Mouse (Mus musculus): ENCODE data around the gene Stx12.

Gene Stx12

GRCm38 (mm10) chr4:132871116-132871515 lies 13.2 kb downstream of the Stx12 start:
- ATAC-seq (ENCODE audit: insufficient number of reproducible peaks, low FRiP score, low TSS enrichment) = no peak

GRCm38 (mm10) chr4:132864856-132865255 lies 19.5 kb downstream of the Stx12 start:
- ATAC-seq (ENCODE audit: insufficient number of reproducible peaks, low FRiP score, low TSS enrichment) = no peak

DNA sequence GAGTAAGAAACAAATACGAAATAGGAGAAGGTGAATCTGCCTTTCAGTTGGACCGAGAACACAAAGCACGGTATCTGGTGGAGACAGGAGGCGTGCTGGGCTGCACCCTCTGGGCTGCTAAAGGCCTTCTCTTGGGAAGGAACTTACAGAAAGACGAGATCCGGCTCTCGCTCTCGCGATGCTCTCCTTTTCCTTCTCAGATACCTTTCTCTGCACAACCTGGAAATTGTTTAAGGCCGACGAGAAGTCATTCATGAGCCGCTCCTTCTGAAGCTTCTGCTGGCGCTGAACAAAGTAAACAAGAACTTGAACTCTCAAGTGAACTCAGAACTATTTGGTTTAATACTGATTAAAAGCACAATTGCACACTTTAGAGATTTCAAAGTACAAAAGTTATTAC lies 21.3 kb downstream of the Stx12 start:
- no peak for ATAC-seq (ENCODE audit: insufficient number of reproducible peaks, low FRiP score, low TSS enrichment)

DNA sequence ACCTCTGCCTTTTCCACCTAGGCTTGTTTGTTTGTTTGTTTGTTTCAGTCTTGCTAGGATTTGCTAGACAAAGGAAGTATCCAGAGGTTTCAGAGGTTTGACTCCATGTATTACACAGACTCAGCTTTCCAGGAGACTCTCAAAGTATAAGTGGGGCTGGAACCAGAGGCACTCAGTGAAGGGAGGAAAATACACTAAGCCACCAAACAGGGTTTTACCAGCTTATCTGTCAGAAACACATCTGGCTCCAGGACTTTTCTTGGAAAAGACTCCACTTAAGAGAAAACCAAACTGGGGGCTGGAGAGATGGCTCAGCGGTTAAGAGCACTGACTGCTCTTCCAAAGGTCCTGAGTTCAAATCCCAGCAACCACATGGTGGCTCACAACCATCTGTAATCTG lies 23.4 kb downstream of the Stx12 start:
- ATAC-seq (ENCODE audit: insufficient number of reproducible peaks, low FRiP score, low TSS enrichment) = no peak

DNA sequence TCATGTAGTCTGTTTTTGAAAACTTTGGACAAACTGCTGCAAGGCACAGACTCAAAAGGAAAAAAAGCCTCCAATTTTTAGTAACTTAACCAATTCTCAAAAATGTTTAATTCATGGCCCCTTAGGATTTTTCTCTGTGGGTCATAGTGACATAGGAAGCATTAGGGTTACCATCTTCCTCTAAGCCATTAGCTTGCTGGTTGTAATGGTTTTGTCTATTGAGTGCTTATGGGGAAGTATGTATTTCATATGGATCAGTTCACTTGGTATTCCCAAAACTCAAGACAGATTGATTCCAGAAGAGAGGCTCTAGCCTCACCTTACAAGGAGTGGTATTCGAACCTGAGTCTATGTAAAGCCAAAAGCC lies 40.6 kb downstream of the Stx12 start:
- no peak for ATAC-seq (ENCODE audit: insufficient number of reproducible peaks, low FRiP score, low TSS enrichment)

DNA sequence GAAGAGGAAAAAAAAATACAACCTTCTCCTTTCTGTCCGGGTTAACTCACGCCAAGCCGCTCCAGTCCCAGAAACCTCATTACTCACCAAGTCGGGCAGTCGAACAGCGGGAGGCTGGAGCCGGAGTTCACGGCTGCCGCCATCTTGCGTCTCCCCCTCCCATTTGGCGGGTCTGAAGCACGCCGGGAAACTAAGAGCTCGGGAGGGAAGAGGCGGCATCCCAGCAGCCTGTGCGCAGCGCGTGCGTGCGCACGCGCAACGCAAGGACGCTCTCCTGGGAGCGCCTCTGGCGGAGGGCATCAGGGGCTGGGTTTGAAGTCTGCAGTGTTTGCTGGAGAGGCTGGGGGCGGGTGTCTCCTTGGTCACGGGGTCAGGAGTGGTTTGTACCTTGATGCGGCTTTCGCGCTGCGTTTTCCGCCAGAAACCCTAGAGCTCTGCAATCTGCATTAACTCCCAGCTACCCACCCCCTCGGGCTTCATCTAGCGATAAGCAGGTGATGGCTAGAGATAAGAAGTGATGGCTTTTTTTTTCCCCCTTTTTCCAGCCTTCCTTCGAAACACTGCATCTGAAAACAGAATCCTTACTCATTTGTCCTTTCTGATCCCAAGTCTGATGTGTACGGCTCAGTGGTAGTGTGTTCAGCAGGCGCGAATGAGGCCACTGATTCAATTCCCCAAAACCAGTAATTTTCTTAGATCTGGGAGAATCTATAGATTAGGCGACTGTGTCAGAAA lies 41.2 kb downstream of the Stx12 start, which contains the start of gene Ppp1r8:
TSS of gene Ppp1r8 (minus strand) at position 200 of the 735 bp plus-strand sequence.
- peak; percentile 98 for ATAC-seq (ENCODE audit: insufficient number of reproducible peaks, low FRiP score, low TSS enrichment)

GRCm38 (mm10) chr4:132842281-132842906 lies 41.9 kb downstream of the Stx12 start:
- peak; percentile 45; the same call in 1 of the 2 replicates for ATAC-seq (ENCODE audit: insufficient number of reproducible peaks, low FRiP score, low TSS enrichment)

GRCm38 (mm10) chr4:132841493-132841892 lies 42.8 kb downstream of the Stx12 start:
- no peak for ATAC-seq (ENCODE audit: insufficient number of reproducible peaks, low FRiP score, low TSS enrichment)

DNA sequence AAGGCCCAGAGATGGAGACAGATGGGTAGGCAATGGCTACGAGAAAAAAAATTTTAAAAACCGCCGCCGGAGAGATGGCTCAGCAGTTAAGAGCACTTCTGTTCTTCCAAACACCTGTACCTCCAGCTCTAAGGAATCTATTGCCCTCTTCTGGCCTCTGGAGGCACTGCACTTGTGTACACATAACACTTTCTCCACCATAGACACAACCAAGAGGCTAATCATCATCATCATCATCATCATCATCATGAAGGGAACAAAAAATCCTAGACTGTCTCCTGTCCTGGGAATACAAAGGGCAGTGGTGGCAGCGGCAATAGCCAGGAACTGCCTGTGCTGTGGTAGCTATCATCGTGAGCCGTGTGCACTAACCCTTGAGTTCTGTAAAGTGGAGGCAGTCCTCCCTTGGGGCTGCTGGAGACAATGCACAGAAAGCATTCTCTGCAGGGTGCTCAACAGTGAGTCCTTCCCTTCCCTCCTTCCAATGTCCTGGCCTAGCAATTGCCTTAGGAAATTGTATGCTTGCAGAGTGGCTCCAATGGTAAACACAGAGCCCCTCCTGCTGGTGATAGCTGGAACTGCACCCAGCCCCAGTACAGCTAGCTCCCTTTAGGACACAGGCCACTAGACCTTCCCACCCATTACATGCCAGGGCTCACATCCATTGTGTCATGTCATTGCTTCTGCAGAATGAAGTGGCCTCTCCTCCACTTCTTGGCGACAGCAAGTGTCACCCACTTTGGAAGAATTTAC lies 60.5 kb downstream of the Stx12 start:
- no peak for ATAC-seq (ENCODE audit: insufficient number of reproducible peaks, low FRiP score, low TSS enrichment)

GRCm38 (mm10) chr4:132818442-132818841 lies 65.9 kb downstream of the Stx12 start:
- no peak for ATAC-seq (ENCODE audit: insufficient number of reproducible peaks, low FRiP score, low TSS enrichment)

DNA sequence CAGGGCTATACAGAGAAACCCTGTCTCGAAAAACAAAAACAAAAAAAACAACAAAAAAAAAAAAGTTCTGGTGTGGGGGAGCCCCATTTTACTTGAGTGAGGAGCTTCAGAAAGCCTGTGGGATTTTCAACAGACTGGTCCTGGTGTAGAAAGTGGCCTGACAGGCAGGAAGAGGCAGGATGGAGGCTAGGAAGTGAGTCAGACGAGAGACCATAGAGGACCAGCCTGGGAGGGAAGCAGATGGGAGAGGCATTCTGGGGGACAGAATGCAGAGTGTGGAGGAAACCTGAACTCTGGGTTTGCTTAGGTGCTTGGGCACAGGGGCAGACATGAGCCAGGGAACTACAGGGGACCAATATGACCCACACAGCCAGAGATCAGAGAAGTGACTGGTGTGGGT lies 67.5 kb downstream of the Stx12 start:
- no peak for ATAC-seq (ENCODE audit: insufficient number of reproducible peaks, low FRiP score, low TSS enrichment)

DNA sequence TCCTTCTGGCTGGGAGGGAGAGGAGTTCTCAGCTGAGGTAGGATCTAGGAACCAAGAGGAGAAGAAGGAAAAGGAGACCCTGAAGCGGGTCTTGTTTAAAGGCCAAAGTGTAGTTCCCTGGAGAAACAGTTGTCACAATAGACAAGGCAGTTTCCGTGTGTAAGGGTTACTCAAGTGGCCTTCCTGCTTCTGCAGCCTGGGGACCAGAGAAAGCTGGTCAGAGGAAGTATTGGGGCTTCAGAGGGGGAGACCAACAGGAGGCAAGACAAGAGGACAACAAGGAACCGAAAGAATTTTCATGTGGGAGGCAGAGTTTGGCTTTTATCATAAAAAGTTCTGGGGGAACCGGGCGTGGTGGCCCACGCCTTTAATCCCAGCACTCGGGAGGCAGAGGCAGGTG lies 67.9 kb downstream of the Stx12 start:
- no peak for ATAC-seq (ENCODE audit: insufficient number of reproducible peaks, low FRiP score, low TSS enrichment)

DNA sequence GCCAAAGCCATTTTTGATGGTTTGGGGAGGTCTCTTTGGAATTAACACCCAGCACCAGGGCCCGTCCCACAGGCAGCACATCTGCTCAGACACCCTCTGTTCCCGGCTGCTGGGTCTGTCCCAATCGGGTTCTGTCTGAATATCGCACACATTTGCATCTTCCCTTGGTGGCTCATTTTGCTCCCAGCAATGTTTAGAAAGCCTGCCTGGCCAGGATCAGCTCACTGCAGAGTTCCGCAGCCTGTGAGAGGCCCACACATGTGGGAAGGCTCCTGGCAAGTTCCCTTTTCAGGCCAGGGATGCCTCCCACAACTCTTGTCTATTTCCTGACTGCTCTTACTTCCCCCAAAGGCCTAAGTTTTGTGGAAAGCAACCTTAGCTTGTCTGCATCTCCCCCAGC lies 74.7 kb downstream of the Stx12 start:
- ATAC-seq (ENCODE audit: insufficient number of reproducible peaks, low FRiP score, low TSS enrichment) = no peak

DNA sequence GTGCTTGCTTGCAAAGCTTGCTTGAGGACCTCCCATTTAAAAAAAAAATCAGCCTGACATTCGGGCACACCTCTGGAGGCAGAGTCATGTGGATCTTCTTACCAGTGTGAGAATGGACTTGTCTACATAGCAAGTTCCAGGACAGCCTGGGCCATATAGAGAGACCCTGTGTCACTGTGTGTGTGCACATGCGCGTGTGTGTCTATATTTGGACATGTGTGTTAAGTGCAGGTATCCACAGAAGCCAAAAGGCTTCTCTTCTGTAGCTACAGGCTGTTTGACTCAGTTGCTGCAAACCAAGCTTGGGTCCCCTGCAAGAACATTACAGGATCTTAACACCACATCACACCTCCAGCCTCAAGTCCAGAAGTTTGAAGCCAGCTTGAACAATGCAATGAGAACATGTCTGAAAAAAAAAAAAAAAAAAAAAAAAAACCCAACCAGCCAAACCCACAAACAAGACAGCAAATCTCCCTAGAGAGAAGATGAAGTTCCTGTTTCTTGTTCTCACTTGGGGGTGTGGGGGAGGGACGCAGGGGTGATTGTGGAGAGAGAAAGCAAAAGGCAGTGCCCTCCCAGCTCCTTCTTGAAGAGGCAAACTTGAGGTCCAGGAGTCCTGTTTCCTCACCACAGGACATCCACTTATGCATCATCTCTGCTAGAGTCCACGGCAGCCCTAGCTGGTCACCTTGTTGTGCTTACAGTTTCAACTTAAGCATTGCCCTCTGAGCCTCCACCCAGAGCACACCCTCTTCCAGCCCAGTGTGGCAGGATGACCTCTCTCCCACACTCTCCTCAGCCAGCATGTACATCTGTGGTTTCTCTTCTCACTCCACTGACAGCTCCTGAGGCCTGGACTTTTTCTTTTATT lies 76.3 kb downstream of the Stx12 start:
- ATAC-seq (ENCODE audit: insufficient number of reproducible peaks, low FRiP score, low TSS enrichment) = no peak

GRCm38 (mm10) chr4:132806620-132807191 lies 77.6 kb downstream of the Stx12 start:
- no peak for ATAC-seq (ENCODE audit: insufficient number of reproducible peaks, low FRiP score, low TSS enrichment)

- no peak for ATAC-seq (ENCODE audit: insufficient number of reproducible peaks, low FRiP score, low TSS enrichment)
These were observed 78.6 kb downstream of the Stx12 start for GRCm38 (mm10) chr4:132805599-132806197.

- no peak for ATAC-seq (ENCODE audit: insufficient number of reproducible peaks, low FRiP score, low TSS enrichment)
These were observed 79.2 kb downstream of the Stx12 start for GRCm38 (mm10) chr4:132805146-132805545.

- ATAC-seq (ENCODE audit: insufficient number of reproducible peaks, low FRiP score, low TSS enrichment) = no peak
These were observed 80.0 kb downstream of the Stx12 start for GRCm38 (mm10) chr4:132804331-132804730.

DNA sequence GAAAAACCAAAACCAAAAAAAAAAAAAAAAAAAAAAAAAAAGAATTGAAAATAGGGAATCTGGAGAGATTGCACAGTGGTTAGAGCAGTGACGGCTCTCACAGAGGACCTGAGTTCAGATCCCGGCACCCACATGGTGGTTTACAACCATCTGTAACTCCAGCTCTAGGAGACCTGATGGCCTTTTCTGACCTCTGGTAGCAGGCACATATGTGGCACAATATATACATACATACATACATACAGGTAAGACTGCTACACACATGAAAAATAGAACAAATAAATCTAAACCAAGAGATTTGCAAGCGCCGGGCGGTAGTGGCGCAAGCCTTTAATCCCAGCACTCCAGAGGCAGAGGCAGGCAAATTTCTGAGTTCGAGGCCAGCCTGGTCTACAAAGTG lies 80.4 kb downstream of the Stx12 start:
- no peak for ATAC-seq (ENCODE audit: insufficient number of reproducible peaks, low FRiP score, low TSS enrichment)

Data from cerebellum, adult (tissue).